ENCODE assay signal across 11 mouse cellular contexts in the genomic region with DNA sequence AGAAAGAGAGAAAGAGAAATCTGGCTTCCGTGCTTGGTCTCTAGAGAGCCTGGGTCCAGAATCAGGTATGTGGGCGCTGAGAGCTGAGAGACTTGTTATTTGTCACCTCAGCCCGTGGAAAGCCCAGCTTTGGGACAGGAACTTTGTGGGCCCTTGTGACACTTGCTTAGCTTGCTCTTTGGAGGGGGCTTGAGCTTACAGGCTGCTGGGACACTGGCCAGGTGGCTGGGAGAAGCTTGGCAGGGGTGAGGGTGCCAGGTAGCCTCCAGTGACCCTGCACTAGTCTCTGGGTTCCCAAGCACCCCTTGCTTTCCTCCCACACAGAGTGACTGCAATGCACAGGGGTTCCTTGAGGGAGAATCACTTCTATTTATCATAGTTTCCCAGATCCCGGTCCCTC. TPM values are rescaled to one million over a fixed set of nuclear protein-coding genes. Genes with fewer than 3 reads are reported as not detected.
"Had no signal": no experiment of that assay in that cellular context is flagged by ENCODE, and none has a peak within 500 bp of the region (broad histone marks: within the 10 kb centered on the region; RNA-seq: fewer than 3 reads in every experiment).

No protein-coding gene starts in this region.

- H3K27me3 ChIP-seq: lung, embryonic 15.5 days had no signal

- H3K9me3 ChIP-seq: liver, embryonic 15.5 days; lung, embryonic 15.5 days; midbrain, embryonic 12.5 days; neural tube, embryonic 15.5 days had no signal

- H3K9ac ChIP-seq: liver, embryonic 15.5 days; lung, embryonic 15.5 days; midbrain, embryonic 12.5 days; neural tube, embryonic 15.5 days had no signal

- H3K36me3 ChIP-seq: liver, embryonic 15.5 days; lung, embryonic 15.5 days; midbrain, embryonic 12.5 days; neural tube, embryonic 15.5 days had no signal

- H3K27ac ChIP-seq: liver, embryonic 15.5 days; lung, embryonic 15.5 days; midbrain, embryonic 12.5 days; neural tube, embryonic 15.5 days had no signal

- DNase-seq: kidney, postnatal 14 days; left cerebral cortex, postnatal 4 days; right cerebral cortex, adult 18-20 months; thymus, adult 18-20 months; thymus, postnatal 14 days had no signal

- H3K4me3 ChIP-seq: liver, embryonic 15.5 days; lung, embryonic 15.5 days; midbrain, embryonic 12.5 days; myocyte; neural tube, embryonic 15.5 days had no signal

- H3K4me2 ChIP-seq: liver, embryonic 11.5 days; liver, embryonic 15.5 days; lung, embryonic 15.5 days; midbrain, embryonic 12.5 days; neural tube, embryonic 15.5 days had no signal

RNA-seq across cellular contexts. Expression of gene Cracr2a, which starts 2.4 kb away (rescaled TPM):
- polyA plus RNA-seq: myocyte had no signal
